Mouse (Mus musculus) lung, postnatal 0 days (tissue): ENCODE data around the gene Tmem247.

Experiments
- CTCF ChIP-seq: IDR thresholded peaks from 2 replicates; pipeline ENCODE4 v1.5.1; 2016; ENCODE audit warnings: antibody characterized with exemption, mild to moderate bottlenecking
- EP300 ChIP-seq: IDR thresholded peaks from 2 replicates; pipeline ENCODE4 v1.6.1; 2016; ENCODE audit warnings: antibody characterized with exemption, mild to moderate bottlenecking, control low read depth

DNA sequence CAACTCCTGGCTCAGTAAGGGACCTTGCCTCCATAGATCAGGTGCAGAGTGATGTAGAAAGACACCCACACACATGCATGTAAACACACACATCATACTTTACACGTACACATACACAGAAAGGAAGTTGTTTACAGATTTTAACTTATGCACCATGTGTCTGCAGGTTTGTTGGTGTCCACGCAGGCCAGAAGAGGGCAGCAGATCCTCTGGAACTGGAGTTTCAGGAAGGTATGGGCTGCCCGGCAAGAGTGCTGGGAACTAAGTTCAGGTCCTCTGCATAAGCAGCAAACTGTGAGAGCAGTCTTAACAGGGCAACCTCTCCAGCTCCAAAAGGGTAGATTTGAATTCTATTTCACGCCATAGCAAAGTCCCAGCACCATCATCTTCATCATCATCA is 1.6 kb upstream of the Tmem247 start:
- TF ChIP-seq EP300 (no peak), CTCF (peak; percentile 25; the same call in 1 of the 2 replicates)
